Mouse (Mus musculus) midbrain, embryonic 14.5 days (tissue): Measurements from ENCODE around the gene Pnma1. TPM values are rescaled to one million over a fixed set of nuclear protein-coding genes. Genes with fewer than 3 reads are reported as not detected.

Source experiments
- ATAC-seq: fragments of 200-750 bp; cut with Nextera tagmentation; 2 replicates; pipeline ENCODE4 v1.8.0; 2017; ENCODE audit warnings: moderate number of reproducible peaks, moderate library complexity; ENCODE audit not compliant: low FRiP score, low TSS enrichment
- DNase-seq: peaks from one replicate; pipeline ENCODE4 v3.0.0-alpha.2; 2015
- H3K27ac ChIP-seq: fragments of 300-500 bp; sonication (generic); replicated peaks from 2 replicates; pipeline ENCODE4 v1.5.1; 2014; ENCODE audit warnings: mild to moderate bottlenecking, low read depth, low read length, moderate library complexity
- H3K27me3 ChIP-seq: fragments of 300-500 bp; sonication (generic); 2 replicates; pipeline ENCODE4 v1.6.1; 2014; ENCODE audit warnings: low read length, control low read depth, mixed read lengths; ENCODE audit not compliant: control insufficient read depth, insufficient read depth
- H3K36me3 ChIP-seq: fragments of 300-500 bp; sonication (generic); 2 replicates; pipeline ENCODE4 v1.6.1; 2014; ENCODE audit warnings: low read length, control low read depth; ENCODE audit not compliant: control insufficient read depth, insufficient read depth
- H3K4me1 ChIP-seq: fragments of 300-500 bp; sonication (generic); 2 replicates; pipeline ENCODE4 v1.6.1; 2014; ENCODE audit warnings: mild to moderate bottlenecking, antibody characterized with exemption, low read length, control low read depth; ENCODE audit not compliant: control insufficient read depth, insufficient read depth
- H3K4me2 ChIP-seq: fragments of 300-500 bp; sonication (generic); 2 replicates; pipeline ENCODE4 v1.6.1; 2014; ENCODE audit warnings: mild to moderate bottlenecking, low read length, moderate library complexity
- H3K4me3 ChIP-seq: fragments of 300-500 bp; sonication (generic); replicated peaks from 2 replicates; pipeline ENCODE4 v1.5.1; 2014; ENCODE audit warnings: low read depth, low read length
- H3K9ac ChIP-seq: fragments of 300-500 bp; sonication (generic); replicated peaks from 2 replicates; pipeline ENCODE4 v1.6.1; 2014; ENCODE audit warnings: mild to moderate bottlenecking, low read length, moderate library complexity
- H3K9me3 ChIP-seq: fragments of 300-500 bp; sonication (generic); 2 replicates; pipeline ENCODE4 v1.6.1; 2016; ENCODE audit warnings: low read length, control low read depth, mixed read lengths; ENCODE audit not compliant: control insufficient read depth
- WGBS: fragments of 180-500 bp; shearing (Covaris S2); extraction: QIAGEN DNeasy Blood & Tissue Kit; methylation state at CpG from one replicate; pipeline ENCODE4 v1.1.7; 2014; 5-methylcytosine and 5-hydroxymethylcytosine counted together
- polyA plus RNA-seq: library from polyadenylated mRNA; unstranded; fragments of >200 nt; fragmentation: Nextera tagmentation; extraction: Ambion mirVana; gene quantifications from 2 replicates; pipeline ENCODE4 v1.2.1, GENCODE M21; 2014

Pnma1 gene
- polyA plus RNA-seq, 1 experiment from 2014 or later = 5.4 TPM

DNA sequence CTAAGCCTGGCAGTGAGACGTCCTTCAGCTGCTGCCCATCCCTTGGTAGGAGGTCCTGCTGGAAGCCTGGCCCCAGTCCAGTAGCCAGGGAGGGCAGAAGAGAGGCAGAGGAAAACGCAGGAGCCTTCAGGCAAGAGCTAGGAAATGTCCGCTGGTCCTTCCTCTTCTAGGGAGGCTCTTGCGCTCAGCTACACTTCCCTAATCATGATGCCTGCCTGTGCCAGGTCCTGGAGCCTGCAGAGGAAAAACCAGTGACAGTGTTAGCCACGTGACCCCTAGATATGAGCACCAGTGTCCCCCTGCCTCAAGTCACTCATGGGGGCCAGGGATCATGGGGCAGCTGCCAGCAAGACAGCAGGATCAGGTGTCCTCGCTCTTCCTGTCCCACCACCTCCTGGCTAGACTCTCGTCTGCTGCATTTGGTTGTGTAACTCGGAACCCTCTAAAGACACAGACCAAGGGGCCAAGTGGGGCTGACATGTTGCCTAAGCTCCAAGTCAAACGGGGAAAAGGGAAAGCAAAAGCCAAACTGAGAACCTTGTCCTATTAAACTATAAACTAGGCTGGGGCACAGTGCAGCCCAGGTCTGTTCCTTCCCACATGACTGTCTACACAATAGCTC, 26.0 kb upstream of the Pnma1 start:
- ATAC-seq (no peak), DNase-seq (no peak)
- Histone ChIP-seq H3K9ac (no peak overlapping the region), H3K4me3 (no peak overlapping the region), H3K4me1 (peaks cover 21% of the 10 kb centered on the region), H3K27me3 (no peaks in the 10 kb centered on the region), H3K9me3 (no peaks in the 10 kb centered on the region), H3K4me2 (no peak overlapping the region), H3K36me3 (peaks cover 24% of the 10 kb centered on the region), H3K27ac (no peak overlapping the region)
- 88% methylated on average over 9 of the region's 9 CpGs for WGBS

DNA sequence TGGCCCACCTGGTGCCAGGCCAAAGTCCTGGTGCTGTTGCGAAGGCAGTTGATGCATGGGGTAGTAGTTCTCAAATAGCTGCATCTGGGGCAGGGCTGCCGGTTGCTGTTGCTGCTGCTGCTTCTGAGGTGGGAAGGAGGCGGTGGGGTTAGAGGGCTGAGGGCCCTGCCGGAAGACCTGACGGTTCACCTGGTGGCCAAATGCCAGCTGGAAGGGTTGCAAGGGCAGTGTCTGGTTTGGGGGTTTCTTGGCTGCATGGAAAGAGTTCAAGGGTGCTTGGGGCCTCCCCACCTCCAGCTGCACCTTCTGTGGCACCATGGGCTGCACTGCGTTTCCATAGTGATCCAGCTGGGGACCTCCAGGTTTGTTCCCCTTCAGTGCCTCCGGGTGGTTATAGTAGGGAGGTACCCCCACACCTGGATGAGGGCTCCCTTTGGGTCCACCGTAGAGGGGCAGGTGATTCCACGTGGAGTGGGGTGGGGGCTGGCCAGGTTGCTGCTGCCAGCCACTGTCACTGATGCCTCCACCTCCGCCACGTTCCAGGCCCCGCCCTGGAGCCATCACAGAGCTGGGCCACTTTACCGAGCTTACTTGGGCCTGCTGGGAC, 25.1 kb upstream of the Pnma1 start:
- ATAC-seq = no peak
- Histone ChIP-seq H3K9ac (no peak overlapping the region), H3K9me3 (no peaks in the 10 kb centered on the region), H3K27ac (no peak overlapping the region), H3K36me3 (peaks cover 24% of the 10 kb centered on the region), H3K4me2 (no peak overlapping the region), H3K27me3 (no peaks in the 10 kb centered on the region), H3K4me1 (peaks cover 21% of the 10 kb centered on the region), H3K4me3 (no peak overlapping the region)
- WGBS = 96% methylated on average over 13 of the region's 13 CpGs
- no peak for DNase-seq

DNA sequence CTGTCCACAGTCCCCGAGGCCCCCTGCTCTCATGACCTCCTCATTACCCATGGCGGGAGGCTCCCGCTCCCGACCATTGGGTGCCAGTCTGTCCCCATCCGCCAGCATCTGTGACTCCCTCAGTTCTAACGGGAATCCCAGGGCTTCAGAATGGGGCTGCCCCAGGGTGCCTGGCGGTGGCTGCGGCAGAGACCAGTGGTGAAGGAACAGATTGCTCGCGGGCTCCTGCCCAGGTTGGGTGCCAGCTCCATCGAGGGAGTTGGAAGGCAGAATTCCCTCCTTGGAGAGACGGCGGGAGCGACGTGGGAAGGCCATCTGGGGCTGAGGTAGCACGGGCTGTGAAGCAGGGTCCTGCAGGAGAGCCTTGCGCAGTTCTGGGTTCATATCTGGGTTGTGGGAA, 24.6 kb upstream of the Pnma1 start:
- H3K4me1 ChIP-seq = peaks cover 21% of the 10 kb centered on the region
- H3K9me3 ChIP-seq = no peaks in the 10 kb centered on the region
- ATAC-seq (no peak), DNase-seq (no peak)
- no peaks in the 10 kb centered on the region for H3K27me3 ChIP-seq
- H3K9ac ChIP-seq = no peak overlapping the region
- no peak overlapping the region for H3K27ac ChIP-seq
- H3K36me3 ChIP-seq = peaks cover 24% of the 10 kb centered on the region
- no peak overlapping the region for H3K4me2 ChIP-seq
- H3K4me3 ChIP-seq = no peak overlapping the region
- WGBS = 92% methylated on average over 17 of the region's 17 CpGs

DNA sequence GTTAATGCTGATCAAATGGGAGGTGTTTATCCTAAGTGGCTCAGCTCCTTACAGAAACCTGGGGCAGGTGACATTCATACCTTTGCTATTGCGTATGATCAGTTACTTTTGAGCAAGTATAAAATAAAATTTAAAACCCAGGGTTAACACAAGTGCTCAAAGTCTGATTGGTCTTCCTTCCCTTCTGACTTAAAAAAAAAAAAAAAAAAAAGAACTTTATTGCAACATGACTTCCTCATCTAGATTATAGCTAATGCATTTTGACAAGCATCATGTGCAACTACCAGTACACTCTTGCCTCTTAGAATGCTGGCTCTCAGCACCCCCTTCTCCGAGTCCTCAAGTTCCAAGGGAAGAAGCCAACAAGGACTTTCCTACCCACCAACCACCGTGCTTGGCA, 23.9 kb upstream of the Pnma1 start:
- DNase-seq (no peak), ATAC-seq (no peak)
- Histone ChIP-seq H3K27ac (no peak overlapping the region), H3K27me3 (no peaks in the 10 kb centered on the region), H3K4me2 (no peak overlapping the region), H3K4me3 (no peak overlapping the region), H3K9ac (no peak overlapping the region), H3K36me3 (peaks cover 24% of the 10 kb centered on the region), H3K4me1 (peaks cover 18% of the 10 kb centered on the region), H3K9me3 (no peaks in the 10 kb centered on the region)
- 95% methylated on average over 3 of the region's 3 CpGs for WGBS

DNA sequence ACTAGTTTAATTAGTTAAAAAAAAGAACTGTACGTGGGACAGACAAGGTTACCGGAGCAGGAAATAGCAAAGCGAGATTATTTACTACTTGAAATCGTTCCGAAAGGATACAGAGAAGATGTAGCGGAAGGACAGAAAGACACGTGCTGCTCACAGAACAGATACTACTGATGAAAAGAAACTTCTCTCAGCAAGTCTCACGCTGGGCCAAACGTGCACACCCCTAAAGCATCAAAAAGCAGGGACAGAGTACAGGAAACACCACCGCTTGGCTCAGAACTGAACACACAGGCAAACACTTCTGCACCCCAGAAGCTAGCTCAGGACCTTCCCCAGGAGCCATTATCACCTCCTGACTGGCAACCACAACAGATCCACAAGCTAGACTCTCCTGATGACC, 22.3 kb upstream of the Pnma1 start:
- Histone ChIP-seq H3K4me3 (no peak overlapping the region), H3K9me3 (no peaks in the 10 kb centered on the region)
- ATAC-seq = no peak

DNA sequence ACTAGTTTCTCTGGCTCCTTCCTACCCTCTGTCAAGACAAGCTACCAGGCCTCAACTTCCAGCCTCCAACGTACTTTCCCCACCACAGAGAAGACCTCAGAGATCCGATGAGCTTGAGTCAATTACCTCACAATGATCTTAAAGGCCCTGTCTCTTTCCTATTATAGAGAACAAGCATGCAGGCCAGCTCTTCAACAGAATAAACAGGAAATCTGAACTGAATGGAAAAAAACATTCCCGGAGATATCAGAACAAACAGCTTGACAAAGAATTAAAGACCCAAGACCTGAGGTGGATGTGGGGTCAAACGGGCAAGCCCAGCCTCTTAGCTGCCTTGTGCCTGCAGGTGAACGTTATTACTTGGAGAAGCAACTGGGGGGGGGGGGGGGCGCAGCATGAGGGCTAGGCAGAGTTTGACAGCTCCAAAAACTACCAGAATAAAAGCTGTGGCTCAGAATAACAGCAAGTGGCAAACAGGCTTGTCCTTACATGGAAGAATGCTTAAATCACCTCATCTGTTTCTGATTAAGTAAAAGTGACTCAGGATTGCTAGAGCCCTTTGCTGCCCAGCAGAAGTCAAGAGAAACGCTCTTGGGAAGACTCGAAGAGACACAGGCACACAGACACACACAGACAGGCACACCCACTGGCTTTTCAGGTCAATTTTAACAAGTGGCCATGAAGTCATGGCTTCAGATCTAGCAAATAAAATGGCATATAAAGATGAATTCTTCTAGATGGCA, 17.5 kb upstream of the Pnma1 start:
- no peaks in the 10 kb centered on the region for H3K4me1 ChIP-seq
- WGBS = 80% methylated on average over 8 of the region's 8 CpGs
- no peak for ATAC-seq

More for the DNA sequence above, 22.3 kb upstream of the Pnma1 start:
- H3K27me3 ChIP-seq = no peaks in the 10 kb centered on the region
- H3K27ac ChIP-seq = no peak overlapping the region
- H3K9ac ChIP-seq = no peak overlapping the region
- peaks cover 3% of the 10 kb centered on the region; the same call in 1 of the 2 replicates for H3K4me1 ChIP-seq
- H3K36me3 ChIP-seq = peaks cover 24% of the 10 kb centered on the region
- 94% methylated on average over 10 of the region's 10 CpGs for WGBS
- H3K4me2 ChIP-seq = no peak overlapping the region
- no peak for DNase-seq

DNA sequence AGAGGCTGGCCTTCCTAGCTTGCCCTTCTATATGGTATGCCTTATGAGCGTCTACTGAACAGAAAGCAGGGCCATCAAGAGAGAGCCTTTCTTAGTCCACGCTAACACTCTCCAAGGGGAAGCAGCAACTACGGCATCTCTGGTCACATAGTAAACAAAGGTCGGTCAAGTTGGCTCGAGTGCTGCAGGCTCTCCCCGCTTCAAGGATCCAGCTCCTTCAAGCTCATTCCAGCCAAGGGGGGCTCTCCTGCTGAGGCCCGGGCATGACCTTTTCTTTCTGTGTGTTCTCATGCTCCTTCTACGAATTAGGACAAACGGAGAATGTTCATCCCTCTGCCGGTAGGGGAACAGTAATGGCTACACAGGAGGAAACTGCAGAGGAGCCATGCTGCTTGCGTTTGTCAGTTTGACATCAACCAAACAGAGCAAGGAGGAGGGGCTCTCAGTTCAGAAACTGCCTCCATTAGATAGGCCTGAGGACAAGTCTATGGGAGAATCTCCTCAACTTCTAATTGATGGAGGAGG, 15.4 kb upstream of the Pnma1 start:
- ATAC-seq = no peak
- H3K4me1 ChIP-seq = no peaks in the 10 kb centered on the region
- no peaks in the 10 kb centered on the region for H3K9me3 ChIP-seq
- peaks cover 17% of the 10 kb centered on the region for H3K36me3 ChIP-seq
- WGBS = 84% methylated on average over 11 of the region's 11 CpGs
- DNase-seq = no peak
- H3K4me3 ChIP-seq = no peak overlapping the region
- H3K27ac ChIP-seq = no peak overlapping the region
- no peak overlapping the region for H3K9ac ChIP-seq
- H3K27me3 ChIP-seq = no peaks in the 10 kb centered on the region
- no peak overlapping the region for H3K4me2 ChIP-seq

More for the DNA sequence above, 17.5 kb upstream of the Pnma1 start:
- DNase-seq = no peak
- Histone ChIP-seq H3K4me3 (no peak overlapping the region), H3K36me3 (no peaks in the 10 kb centered on the region), H3K27ac (no peak overlapping the region), H3K9me3 (no peaks in the 10 kb centered on the region), H3K27me3 (no peaks in the 10 kb centered on the region), H3K4me2 (no peak overlapping the region), H3K9ac (no peak overlapping the region)

DNA sequence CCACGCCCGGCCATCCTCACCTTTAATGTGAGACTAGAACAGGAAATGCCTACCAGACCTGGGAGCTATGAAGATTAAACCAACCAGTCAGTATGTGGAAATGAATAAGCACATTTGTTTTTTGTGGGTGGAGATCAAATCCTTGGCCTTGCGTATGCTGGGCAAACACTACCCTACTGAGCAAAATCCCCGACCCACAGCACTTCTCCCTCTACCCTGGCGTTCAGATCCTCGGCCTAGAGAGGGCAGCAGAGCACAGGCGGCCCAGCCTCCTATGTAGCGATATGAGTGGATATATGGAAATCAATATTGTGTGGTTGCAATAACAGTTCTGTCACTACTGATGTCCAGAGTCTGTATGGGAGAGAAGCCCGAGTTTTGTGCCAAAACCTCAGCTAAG, 14.8 kb upstream of the Pnma1 start:
- Histone ChIP-seq H3K4me1 (no peaks in the 10 kb centered on the region), H3K9me3 (no peaks in the 10 kb centered on the region), H3K36me3 (peaks cover 22% of the 10 kb centered on the region), H3K4me2 (no peak overlapping the region), H3K9ac (no peak overlapping the region), H3K27ac (no peak overlapping the region), H3K4me3 (no peak overlapping the region), H3K27me3 (no peaks in the 10 kb centered on the region)
- ATAC-seq = no peak
- DNase-seq = no peak
- WGBS = 88% methylated on average over 9 of the region's 9 CpGs
